Mouse (Mus musculus) stomach, embryonic 14.5 days (tissue): ENCODE data around the gene Cage1. TPM values are rescaled to one million over a fixed set of nuclear protein-coding genes. Genes with fewer than 3 reads are reported as not detected.

Experiments used
- ATAC-seq: fragments of 200-750 bp; cut with Nextera tagmentation; 2 replicates; pipeline ENCODE4 v1.8.0; 2017; ENCODE audit warnings: low read depth, moderate TSS enrichment; ENCODE audit not compliant: insufficient number of reproducible peaks, insufficient read depth, low FRiP score
- H3K27ac ChIP-seq: fragments of 300-500 bp; sonication (generic); 2 replicates; pipeline ENCODE4 v1.5.1; 2014; ENCODE audit warnings: mild to moderate bottlenecking, low read length, moderate library complexity, mixed read lengths
- H3K27me3 ChIP-seq: fragments of 300-500 bp; sonication (generic); 2 replicates; pipeline ENCODE4 v1.6.1; 2014; ENCODE audit warnings: low read length, control low read depth, mixed read lengths; ENCODE audit not compliant: control insufficient read depth, insufficient read depth
- H3K36me3 ChIP-seq: fragments of 300-500 bp; sonication (generic); 2 replicates; pipeline ENCODE4 v1.6.1; 2014; ENCODE audit warnings: mild to moderate bottlenecking, control low read depth, low read length, moderate library complexity, mixed read lengths; ENCODE audit not compliant: control insufficient read depth, insufficient read depth
- H3K4me1 ChIP-seq: fragments of 300-500 bp; sonication (generic); 2 replicates; pipeline ENCODE4 v1.6.1; 2014; ENCODE audit warnings: low read length, control low read depth, mixed read lengths; ENCODE audit not compliant: control insufficient read depth, insufficient read depth
- H3K4me2 ChIP-seq: fragments of 300-500 bp; sonication (generic); replicated peaks from 2 replicates; pipeline ENCODE4 v1.6.1; 2014; ENCODE audit warnings: low read depth, low read length, control low read depth
- H3K4me3 ChIP-seq: fragments of 300-500 bp; sonication (generic); 2 replicates; pipeline ENCODE4 v1.5.1; 2014; ENCODE audit warnings: low read depth, low read length, control low read depth
- H3K9ac ChIP-seq: fragments of 300-500 bp; sonication (generic); replicated peaks from 2 replicates; pipeline ENCODE4 v1.6.1; 2014; ENCODE audit warnings: low read depth, mild to moderate bottlenecking, control low read depth, low read length, moderate library complexity, mixed read lengths
- H3K9me3 ChIP-seq: fragments of 300-500 bp; sonication (generic); 2 replicates; pipeline ENCODE4 v1.6.1; 2016; ENCODE audit warnings: low read depth, low read length, control low read depth; ENCODE audit not compliant: control insufficient read depth
- WGBS: fragments of 180-500 bp; shearing (Covaris S2); extraction: QIAGEN DNeasy Blood & Tissue Kit; methylation state at CpG from one replicate; pipeline ENCODE4 v1.1.7; 2014; 5-methylcytosine and 5-hydroxymethylcytosine counted together
- microRNA-seq: library from miRNA; unstranded; fragments of <30 nt; microRNA quantifications from one replicate; pipeline ENCODE4, GENCODE M21; 2016
- polyA plus RNA-seq: library from polyadenylated mRNA; unstranded; fragments of >200 nt; fragmentation: Nextera tagmentation; extraction: Ambion mirVana; gene quantifications from 2 replicates; pipeline ENCODE4 v1.2.1, GENCODE M21; 2014

Cage1 gene
- polyA plus RNA-seq, 1 experiment from 2014 or later, result 1.1 TPM

- no peaks in the 10 kb centered on the region for H3K27me3 ChIP-seq
- H3K9me3 ChIP-seq, result no peaks in the 10 kb centered on the region; the same call in 1 of the 2 replicates
- H3K4me2 ChIP-seq, result no peak overlapping the region
- no peak overlapping the region for H3K4me3 ChIP-seq
- no peak overlapping the region for H3K27ac ChIP-seq
- no peaks in the 10 kb centered on the region for H3K36me3 ChIP-seq
- H3K9ac ChIP-seq, result no peak overlapping the region
- WGBS, result 80% methylated on average over 15 of the region's 15 CpGs
- H3K4me1 ChIP-seq, result peaks cover 6% of the 10 kb centered on the region; the same call in 1 of the 2 replicates
- no peak for ATAC-seq
Measured at GRCm38 (mm10) chr13:37959239-37959907, 77.5 kb downstream of the Cage1 start.

GRCm38 (mm10) chr13:37958498-37959238 lies 78.2 kb downstream of the Cage1 start:
- H3K36me3 ChIP-seq, result no peaks in the 10 kb centered on the region
- H3K9me3 ChIP-seq, result no peaks in the 10 kb centered on the region; the same call in 1 of the 2 replicates
- H3K27ac ChIP-seq, result no peak overlapping the region
- ATAC-seq, result no peak
- 88% methylated on average over 18 of the region's 18 CpGs for WGBS
- H3K4me2 ChIP-seq, result no peak overlapping the region
- H3K4me1 ChIP-seq, result no peaks in the 10 kb centered on the region
- no peak overlapping the region for H3K4me3 ChIP-seq
- no peak overlapping the region for H3K9ac ChIP-seq
- no peaks in the 10 kb centered on the region for H3K27me3 ChIP-seq

Small RNA genes lying within 50 kb of the gene (microRNA-seq; reads per million reads assigned to microRNA genes)
- not detected for gene Gm27387

Other genes with a start within 250 kb of the Cage1 start
- 98.5 and 115 TPM in 2 replicates for gene Ssr1, start 42.9 kb downstream of the Cage1 start, polyA plus RNA-seq
- gene Riok1, start 74 bp downstream of the Cage1 start, polyA plus RNA-seq, result 53.5 and 55.4 TPM in 2 replicates
- gene Dsp, start 114.2 kb upstream of the Cage1 start, polyA plus RNA-seq, result 31.0 and 32.7 TPM in 2 replicates
- 47.9 and 51.0 TPM in 2 replicates for gene Snrnp48, start 167.9 kb upstream of the Cage1 start, polyA plus RNA-seq